Mouse (Mus musculus): ENCODE measurements at regions not wholly inside any gene's neighbourhood (a gene's known extent, or its start where the extent isn't known, plus 50 kb on each side); places are given as distances from the start of the nearest gene placed in this dataset.

DNA sequence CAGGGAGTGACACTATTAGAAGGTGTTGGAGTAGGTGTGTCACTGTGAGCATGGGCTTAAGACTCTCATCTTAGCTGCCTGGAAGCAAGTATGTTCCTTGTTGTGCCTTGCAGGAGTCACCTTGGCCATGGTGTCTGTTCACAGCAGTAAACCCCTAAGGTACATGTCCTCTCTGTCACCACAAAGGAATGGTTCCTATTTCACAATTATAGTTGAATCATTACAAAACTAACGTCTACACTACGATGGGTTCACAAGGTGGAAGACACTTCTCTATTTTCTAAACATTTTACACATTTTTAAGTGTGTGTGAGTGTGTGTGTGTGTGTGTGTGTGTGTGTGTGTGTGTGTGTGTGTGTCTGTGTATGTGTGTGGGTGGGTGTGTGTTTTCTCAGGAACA, 485.4 kb downstream of the Adgrl2 start:
- DNase-seq, result no peak
- no peak for TF ChIP-seq CTCF (IDR thresholded peaks at IDR 0.05)
- intact Hi-C loops (cut with DNase I), result no loop called here
- no peak overlapping the region for H3K4me3 ChIP-seq
- H3K27ac ChIP-seq, result no peak overlapping the region

DNA sequence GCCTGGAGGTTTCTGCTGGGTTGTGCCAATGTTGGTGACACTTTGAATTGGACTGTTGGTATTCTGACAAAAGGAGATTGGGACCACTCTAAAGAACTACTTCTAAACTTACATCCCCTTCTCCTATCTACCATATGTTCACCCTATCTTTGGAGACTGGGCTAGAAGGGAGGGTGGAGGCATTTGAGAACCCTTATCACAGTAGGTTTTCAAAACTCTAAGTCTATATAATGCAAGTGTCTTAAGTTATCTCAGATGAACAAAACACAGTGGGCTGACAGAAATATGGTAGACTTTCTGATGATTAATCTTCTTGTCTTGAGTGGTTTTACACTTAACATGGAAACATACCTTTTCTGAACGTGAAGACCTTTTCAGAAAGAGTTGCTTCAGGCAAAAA, 486.9 kb downstream of the Adgrl2 start:
- no peak for TF ChIP-seq CTCF (IDR thresholded peaks at IDR 0.05)
- Histone ChIP-seq H3K4me3 (no peak overlapping the region), H3K27ac (no peak overlapping the region)
- intact Hi-C loops (cut with DNase I), result no loop called here
- no peak for DNase-seq

DNA sequence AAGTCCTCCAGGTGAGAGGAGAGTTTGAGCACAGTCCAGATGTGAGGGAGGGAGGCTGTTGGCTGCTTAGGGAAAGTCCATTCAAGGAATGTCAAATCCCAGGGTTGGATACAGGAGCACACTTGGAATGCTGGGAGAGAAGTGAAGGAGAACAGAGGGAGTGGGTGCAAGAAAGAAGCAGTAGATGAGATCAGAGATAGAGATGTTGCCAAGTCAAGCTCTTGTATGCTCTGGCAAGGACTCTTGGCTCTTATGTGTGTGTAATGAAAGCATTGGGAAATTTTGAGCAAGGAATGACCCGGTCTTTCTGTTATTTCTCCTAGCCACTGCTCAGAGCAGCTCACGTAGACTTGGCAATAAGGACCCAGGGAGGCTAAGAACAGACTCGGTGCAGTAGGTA, 488.6 kb downstream of the Adgrl2 start:
- TF ChIP-seq CTCF (IDR thresholded peaks at IDR 0.05), result no peak
- intact Hi-C loops (cut with DNase I), result no loop called here
- no peak overlapping the region for H3K4me3 ChIP-seq
- peak; percentile 21 for DNase-seq
- no peak overlapping the region for H3K27ac ChIP-seq

GRCm38 (mm10) chr3:148496672-148497071, 493.7 kb downstream of the Adgrl2 start:
- TF ChIP-seq CTCF (IDR thresholded peaks at IDR 0.05), result no peak
- Histone ChIP-seq H3K4me3 (no peak overlapping the region), H3K27ac (no peak overlapping the region)
- no peak for DNase-seq
- intact Hi-C loops (cut with DNase I), result no loop called here

DNA sequence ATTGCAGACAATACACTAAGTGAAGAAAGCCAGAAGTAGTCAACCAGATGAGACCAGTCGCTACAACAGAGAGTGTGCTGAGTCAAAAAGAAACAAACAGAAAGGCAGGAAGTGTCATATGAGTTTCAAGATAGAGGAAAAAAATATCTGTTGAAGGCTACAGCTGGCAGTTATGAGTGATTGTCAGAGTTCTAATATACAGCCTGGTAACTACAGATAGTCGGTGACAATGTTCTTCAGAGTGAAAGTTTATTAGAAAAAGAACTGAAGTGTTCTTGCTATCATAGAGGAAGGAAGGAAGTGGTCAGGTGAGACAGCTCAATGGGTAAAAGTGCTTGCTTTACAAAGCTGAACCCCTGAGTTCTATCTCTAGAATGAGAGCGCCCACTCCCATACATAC, 499.1 kb downstream of the Adgrl2 start:
- DNase-seq, result no peak
- TF ChIP-seq CTCF (IDR thresholded peaks at IDR 0.05), result no peak
- Histone ChIP-seq H3K27ac (no peak overlapping the region), H3K4me3 (no peak overlapping the region)
- intact Hi-C loops (cut with DNase I), result no loop called here

- Histone ChIP-seq H3K4me3 (no peak overlapping the region), H3K27ac (no peak overlapping the region)
- no peak for DNase-seq
- no peak for TF ChIP-seq CTCF (IDR thresholded peaks at IDR 0.05)
- intact Hi-C loops (cut with DNase I), result no loop called here
These were observed 501.2 kb downstream of the Adgrl2 start for GRCm38 (mm10) chr3:148489201-148489600.

DNA sequence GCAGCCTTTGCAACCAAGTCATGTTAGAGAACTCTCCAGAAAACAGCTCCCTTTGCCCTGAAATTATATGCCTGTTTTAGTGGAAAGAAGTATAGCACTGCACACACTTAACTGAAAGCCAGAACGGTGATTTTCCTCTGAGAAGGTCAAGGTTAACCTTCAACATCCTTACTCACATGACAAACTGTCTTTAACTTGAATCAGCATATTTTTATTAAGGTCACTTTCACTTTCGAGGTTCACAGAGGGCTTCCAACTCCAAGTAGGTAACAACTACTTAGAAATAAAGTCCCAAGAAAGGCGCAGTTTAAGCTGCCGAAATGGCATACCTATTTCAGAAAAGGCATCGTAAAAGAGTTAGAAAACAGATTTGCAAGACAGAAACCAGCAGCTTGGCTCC, 502.4 kb downstream of the Adgrl2 start:
- Histone ChIP-seq H3K27ac (no peak overlapping the region), H3K4me3 (no peak overlapping the region)
- intact Hi-C loops (cut with DNase I), result no loop called here
- no peak for DNase-seq
- no peak for TF ChIP-seq CTCF (IDR thresholded peaks at IDR 0.05)

DNA sequence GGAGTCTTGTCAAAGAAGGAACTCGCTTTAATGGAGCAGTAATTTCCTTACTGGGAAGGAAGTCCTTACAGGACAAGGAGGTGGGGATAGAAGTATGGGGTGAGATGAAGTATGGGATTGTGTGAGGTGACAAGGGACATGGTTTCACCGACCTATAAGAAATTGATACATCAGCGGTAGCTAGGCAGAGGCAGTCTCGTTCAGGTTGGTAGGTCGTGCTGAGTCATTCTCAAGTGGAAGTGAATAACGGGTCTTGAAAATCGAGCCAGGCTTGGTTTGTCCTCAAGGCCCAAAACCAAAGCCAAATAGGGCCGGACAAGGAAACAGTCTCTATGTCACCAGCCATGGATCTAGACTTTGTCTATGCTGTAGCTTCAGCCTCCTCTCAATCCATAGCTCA, 514.5 kb downstream of the Adgrl2 start:
- Histone ChIP-seq H3K27ac (no peak overlapping the region), H3K4me3 (no peak overlapping the region)
- intact Hi-C loops (cut with DNase I), result no loop called here
- no peak for DNase-seq
- TF ChIP-seq CTCF (IDR thresholded peaks at IDR 0.05), result no peak

DNA sequence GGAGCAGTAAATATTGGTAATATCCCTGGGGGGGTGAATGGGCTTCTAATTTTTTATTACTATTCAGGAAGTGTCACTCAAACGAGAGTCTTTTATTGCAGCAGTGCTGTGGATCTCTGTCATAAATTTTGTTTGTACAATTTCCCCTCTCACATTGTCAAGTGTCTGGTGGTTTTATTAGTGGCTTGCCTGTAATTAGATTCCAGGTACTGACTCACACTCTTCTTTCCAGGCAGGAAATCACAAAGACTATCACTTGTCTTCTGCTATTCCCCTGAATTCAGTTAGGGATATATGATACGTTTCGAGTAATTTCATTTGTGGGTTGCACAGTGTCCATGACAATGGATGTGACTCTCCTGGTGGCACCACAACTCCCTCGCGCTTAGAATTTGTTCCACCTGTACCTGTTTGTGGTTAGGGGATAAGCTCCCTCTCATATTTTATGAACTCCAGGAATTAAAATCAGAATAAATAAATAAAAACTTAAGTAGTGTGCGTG, 517.4 kb downstream of the Adgrl2 start:
- DNase-seq, result no peak
- TF ChIP-seq CTCF (IDR thresholded peaks at IDR 0.05), result no peak
- no peak overlapping the region for H3K27ac ChIP-seq
- intact Hi-C loops (cut with DNase I), result no loop called here
- no peak overlapping the region for H3K4me3 ChIP-seq

DNA sequence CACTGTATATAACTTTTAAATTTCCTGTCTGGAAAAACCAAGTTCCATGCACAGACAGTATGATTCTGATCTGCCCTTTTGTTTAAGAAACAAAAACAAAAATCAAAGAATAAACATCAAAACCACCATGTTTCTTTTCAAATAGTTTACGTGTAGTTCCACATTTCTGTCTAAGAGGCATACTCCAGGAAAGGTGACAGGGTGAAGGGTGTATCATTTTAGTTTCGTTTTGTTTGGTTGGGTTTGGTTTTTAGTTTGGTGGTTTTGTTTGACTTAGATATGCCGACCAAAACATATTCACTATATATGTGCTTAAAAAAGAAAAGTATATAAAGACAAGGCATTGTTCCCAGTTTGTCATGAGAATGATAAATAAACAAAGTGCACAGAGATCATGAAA, 524.9 kb downstream of the Adgrl2 start:
- no peak for DNase-seq
- no peak for TF ChIP-seq CTCF (IDR thresholded peaks at IDR 0.05)
- Histone ChIP-seq H3K27ac (no peak overlapping the region), H3K4me3 (no peak overlapping the region)
- intact Hi-C loops (cut with DNase I), result no loop called here

DNA sequence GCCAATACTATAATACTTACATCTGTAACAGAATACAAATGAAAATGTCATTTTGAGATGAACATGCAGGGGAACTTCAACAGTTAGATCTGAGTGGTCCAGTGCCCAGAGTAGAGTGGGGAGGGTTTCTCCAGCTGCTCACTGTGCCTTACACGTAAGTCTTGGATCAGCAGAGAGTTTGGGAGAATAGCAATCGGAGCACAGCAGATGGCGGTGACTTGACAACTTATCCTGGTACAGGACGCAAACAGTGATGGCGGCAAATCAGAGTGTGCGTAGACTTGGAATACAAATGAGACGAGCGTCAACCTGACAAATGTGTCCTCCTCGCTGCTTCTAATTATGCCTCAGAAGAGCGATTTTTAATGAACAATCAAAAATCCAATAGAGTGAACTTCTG, 527.6 kb downstream of the Adgrl2 start:
- no peak for TF ChIP-seq CTCF (IDR thresholded peaks at IDR 0.05)
- intact Hi-C loops (cut with DNase I), result no loop called here
- Histone ChIP-seq H3K27ac (no peak overlapping the region), H3K4me3 (no peak overlapping the region)
- DNase-seq, result no peak

- Histone ChIP-seq H3K27ac (no peak overlapping the region), H3K4me3 (no peak overlapping the region)
- intact Hi-C loops (cut with DNase I), result no loop called here
- no peak for TF ChIP-seq CTCF (IDR thresholded peaks at IDR 0.05)
- no peak for DNase-seq
These were observed 541.5 kb downstream of the Adgrl2 start for GRCm38 (mm10) chr3:148448888-148449287.

GRCm38 (mm10) chr3:148448465-148448864, 541.9 kb downstream of the Adgrl2 start:
- DNase-seq, result no peak
- Histone ChIP-seq H3K4me3 (no peak overlapping the region), H3K27ac (no peak overlapping the region)
- TF ChIP-seq CTCF (IDR thresholded peaks at IDR 0.05), result no peak
- intact Hi-C loops (cut with DNase I), result no loop called here

DNA sequence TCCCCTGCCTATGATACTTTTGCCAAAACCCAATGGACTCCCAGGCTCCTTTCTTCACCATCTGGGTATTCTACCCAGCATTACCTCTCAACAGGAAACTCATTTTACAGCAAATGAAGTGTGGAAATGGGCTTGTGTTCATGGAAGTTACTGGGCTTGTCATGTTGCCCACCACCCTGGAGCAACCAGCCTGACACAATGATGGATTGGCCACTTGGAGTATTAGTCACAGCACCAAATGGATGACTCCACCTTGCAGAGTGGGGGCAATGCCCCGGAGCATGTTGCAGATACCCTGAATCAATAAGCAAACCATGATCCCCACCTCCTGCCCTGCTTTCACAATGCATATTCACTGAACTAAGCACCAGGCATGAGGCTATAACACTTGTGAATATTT, 543.5 kb downstream of the Adgrl2 start:
- H3K4me3 ChIP-seq, result no peak overlapping the region
- no peak for DNase-seq
- TF ChIP-seq CTCF (IDR thresholded peaks at IDR 0.05), result no peak
- intact Hi-C loops (cut with DNase I), result no loop called here
- H3K27ac ChIP-seq, result no peak overlapping the region

DNA sequence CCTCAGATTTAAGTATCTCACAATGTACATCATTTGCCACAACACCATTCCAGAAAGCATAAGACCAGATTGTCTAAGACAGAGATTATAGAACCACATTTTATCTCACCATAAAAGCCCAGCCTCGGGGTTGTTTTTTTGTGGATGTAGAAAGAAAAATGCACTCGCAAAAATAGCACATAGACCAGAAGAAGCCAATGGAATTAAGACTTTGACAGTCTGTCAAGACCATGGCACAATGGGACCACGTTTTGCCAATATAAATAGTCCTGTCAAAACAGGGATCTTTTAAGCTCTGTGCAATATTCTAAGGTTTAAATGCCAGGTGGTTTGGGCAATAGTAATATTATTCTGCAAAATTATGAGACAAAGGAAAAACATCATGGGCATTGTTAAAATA, 547.3 kb downstream of the Adgrl2 start:
- no peak overlapping the region for H3K27ac ChIP-seq
- no peak for DNase-seq
- H3K4me3 ChIP-seq, result no peak overlapping the region
- no peak for TF ChIP-seq CTCF (IDR thresholded peaks at IDR 0.05)
- intact Hi-C loops (cut with DNase I), result no loop called here

All from gastrocnemius, adult 2 months (tissue).